Mouse (Mus musculus) embryonic facial prominence, embryonic 11.5 days (tissue): ENCODE data around the gene Sec24b. TPM values are rescaled to one million over a fixed set of nuclear protein-coding genes. Genes with fewer than 3 reads are reported as not detected.

Experiments used
- ATAC-seq: fragments of 200-750 bp; cut with Nextera tagmentation; replicated peaks from 2 replicates; pipeline ENCODE4 v1.8.0; 2017; ENCODE audit warnings: low read depth; ENCODE audit not compliant: insufficient number of reproducible peaks, low FRiP score, low TSS enrichment
- DNase-seq: peaks from one replicate; pipeline ENCODE4 v3.0.0-alpha.2; 2015; ENCODE audit warnings: low spot score
- H3K27ac ChIP-seq: fragments of 300-500 bp; sonication (generic); replicated peaks from 2 replicates; pipeline ENCODE4 v1.5.1; 2014; ENCODE audit warnings: mild to moderate bottlenecking, low read depth, low read length, control low read depth
- H3K27me3 ChIP-seq: fragments of 300-500 bp; sonication (generic); 2 replicates; pipeline ENCODE4 v1.6.1; 2014; ENCODE audit warnings: mild to moderate bottlenecking, low read length, moderate library complexity, mixed read lengths; ENCODE audit not compliant: control insufficient read depth, insufficient read depth
- H3K36me3 ChIP-seq: fragments of 300-500 bp; sonication (generic); replicated peaks from 2 replicates; pipeline ENCODE4 v1.6.1; 2014; ENCODE audit warnings: low read depth, mild to moderate bottlenecking, low read length, moderate library complexity, mixed read lengths; ENCODE audit not compliant: control insufficient read depth, insufficient read depth
- H3K4me1 ChIP-seq: fragments of 300-500 bp; sonication (generic); 2 replicates; pipeline ENCODE4 v1.6.1; 2014; ENCODE audit warnings: low read length, mixed read lengths; ENCODE audit not compliant: control insufficient read depth, insufficient read depth
- H3K4me2 ChIP-seq: fragments of 300-500 bp; sonication (generic); 2 replicates; pipeline ENCODE4 v1.6.1; 2014; ENCODE audit warnings: low read depth, mild to moderate bottlenecking, control low read depth, low read length, moderate library complexity
- H3K4me3 ChIP-seq: fragments of 300-500 bp; sonication (generic); 2 replicates; pipeline ENCODE4 v1.5.1; 2014; ENCODE audit warnings: low read depth, low read length, control low read depth
- H3K9ac ChIP-seq: fragments of 300-500 bp; sonication (generic); replicated peaks from 2 replicates; pipeline ENCODE4 v1.6.1; 2014; ENCODE audit warnings: mild to moderate bottlenecking, control low read depth, low read length
- H3K9me3 ChIP-seq: fragments of 300-500 bp; sonication (generic); replicated peaks from 2 replicates; pipeline ENCODE4 v1.6.1; 2016; ENCODE audit warnings: mild to moderate bottlenecking, low read length, inconsistent platforms, mixed read lengths; ENCODE audit not compliant: control insufficient read depth
- WGBS: fragments of 180-500 bp; shearing (Covaris S2); extraction: QIAGEN DNeasy Blood & Tissue Kit; methylation state at CpG from one replicate; pipeline ENCODE4 v1.1.7; 2014; 5-methylcytosine and 5-hydroxymethylcytosine counted together
- polyA plus RNA-seq: library from polyadenylated mRNA; unstranded; fragments of >200 nt; fragmentation: Nextera tagmentation; extraction: Ambion mirVana; gene quantifications from 2 replicates; pipeline ENCODE4 v1.2.1, GENCODE M21; 2014

The Sec24b gene
- polyA plus RNA-seq, 1 experiment from 2014 or later, result 24.8 TPM

- DNase-seq, result no peak
- Histone ChIP-seq H3K4me2 (no peak overlapping the region), H3K9me3 (no peaks in the 10 kb centered on the region), H3K36me3 (peaks cover 14% of the 10 kb centered on the region), H3K4me3 (no peak overlapping the region), H3K27me3 (no peaks in the 10 kb centered on the region), H3K9ac (no peak overlapping the region), H3K4me1 (no peaks in the 10 kb centered on the region), H3K27ac (no peak overlapping the region)
- no peak for ATAC-seq
- WGBS, result 95% methylated on average over 5 of the region's 5 CpGs
Measured at GRCm38 (mm10) chr3:129984797-129985196, 76.6 kb downstream of the Sec24b start.

GRCm38 (mm10) chr3:129982271-129982670 lies 79.1 kb downstream of the Sec24b start:
- Histone ChIP-seq H3K27ac (no peak overlapping the region), H3K27me3 (no peaks in the 10 kb centered on the region), H3K9ac (no peak overlapping the region), H3K4me1 (no peaks in the 10 kb centered on the region), H3K4me2 (no peak overlapping the region), H3K4me3 (no peak overlapping the region), H3K9me3 (no peaks in the 10 kb centered on the region), H3K36me3 (peaks cover 6% of the 10 kb centered on the region)
- DNase-seq (no peak), ATAC-seq (no peak)
- 70% methylated on average over 5 of the region's 5 CpGs for WGBS

- H3K36me3 ChIP-seq, result peaks cover 6% of the 10 kb centered on the region
- no peak for ATAC-seq
Measured at GRCm38 (mm10) chr3:129981756-129982155, 79.6 kb downstream of the Sec24b start.

GRCm38 (mm10) chr3:129979510-129979909 lies 81.8 kb downstream of the Sec24b start:
- no peak overlapping the region for H3K9ac ChIP-seq
- no peaks in the 10 kb centered on the region for H3K27me3 ChIP-seq
- no peaks in the 10 kb centered on the region for H3K9me3 ChIP-seq
- H3K36me3 ChIP-seq, result peaks cover 3% of the 10 kb centered on the region
- 56% methylated on average over 6 of the region's 6 CpGs for WGBS
- ATAC-seq (no peak), DNase-seq (no peak)
- H3K4me2 ChIP-seq, result no peak overlapping the region
- no peak overlapping the region for H3K4me3 ChIP-seq
- no peaks in the 10 kb centered on the region for H3K4me1 ChIP-seq
- H3K27ac ChIP-seq, result no peak overlapping the region

More at GRCm38 (mm10) chr3:129981756-129982155, 79.6 kb downstream of the Sec24b start:
- Histone ChIP-seq H3K4me3 (no peak overlapping the region), H3K27ac (no peak overlapping the region), H3K4me1 (no peaks in the 10 kb centered on the region), H3K4me2 (no peak overlapping the region), H3K9me3 (no peaks in the 10 kb centered on the region), H3K27me3 (no peaks in the 10 kb centered on the region), H3K9ac (no peak overlapping the region)
- no peak for DNase-seq
- WGBS, result 87% methylated on average over 11 of the region's 11 CpGs

- no peak for ATAC-seq
- peaks cover 3% of the 10 kb centered on the region for H3K36me3 ChIP-seq
- H3K27me3 ChIP-seq, result no peaks in the 10 kb centered on the region
- no peak for DNase-seq
- H3K9me3 ChIP-seq, result no peaks in the 10 kb centered on the region
- H3K9ac ChIP-seq, result no peak overlapping the region
- 86% methylated on average over 9 of the region's 9 CpGs for WGBS
- H3K27ac ChIP-seq, result no peak overlapping the region
- no peaks in the 10 kb centered on the region for H3K4me1 ChIP-seq
- no peak overlapping the region for H3K4me3 ChIP-seq
- H3K4me2 ChIP-seq, result no peak overlapping the region
Measured at GRCm38 (mm10) chr3:129978716-129979115, 82.6 kb downstream of the Sec24b start.

GRCm38 (mm10) chr3:129976317-129976716 lies 85.0 kb downstream of the Sec24b start:
- Histone ChIP-seq H3K9ac (no peak overlapping the region), H3K4me1 (no peaks in the 10 kb centered on the region; the same call in 1 of the 2 replicates), H3K27me3 (no peaks in the 10 kb centered on the region), H3K27ac (no peak overlapping the region), H3K4me2 (no peak overlapping the region), H3K36me3 (no peaks in the 10 kb centered on the region), H3K9me3 (no peaks in the 10 kb centered on the region), H3K4me3 (no peak overlapping the region)
- 82% methylated on average over 5 of the region's 5 CpGs for WGBS
- DNase-seq (no peak), ATAC-seq (no peak)

GRCm38 (mm10) chr3:129970529-129971515 lies 90.5 kb downstream of the Sec24b start:
- peak; percentile 69 for ATAC-seq
- 10% methylated on average over 19 of the region's 19 CpGs for WGBS
- Histone ChIP-seq H3K9me3 (no peaks in the 10 kb centered on the region), H3K4me3 (peak overlapping the region; percentile 54), H3K36me3 (no peaks in the 10 kb centered on the region), H3K4me2 (peak overlapping the region; percentile 100), H3K27ac (no peak overlapping the region), H3K27me3 (peaks cover 14% of the 10 kb centered on the region), H3K9ac (peak overlapping the region; percentile 28; the same call in 1 of the 2 replicates), H3K4me1 (peaks cover 5% of the 10 kb centered on the region; the same call in 1 of the 2 replicates)
- DNase-seq, result peak; percentile 78
